Mouse (Mus musculus): Measurements from ENCODE around the gene Tnk2. TPM values are rescaled to one million over a fixed set of nuclear protein-coding genes. Genes with fewer than 3 reads are reported as not detected.

Gene Tnk2
- total RNA-seq, 2 experiments from 2014 or later: 40.0 to 44.8 TPM

- no peak for DNase-seq
- intact Hi-C loops (cut with DNase I): no loop called here
Observed at GRCm38 (mm10) chr16:32705606-32706005, 61.9 kb downstream of the Tnk2 start.

- no peak for DNase-seq
- intact Hi-C loops (cut with DNase I): no loop called here
Observed at GRCm38 (mm10) chr16:32707111-32707823, 63.6 kb downstream of the Tnk2 start.

- intact Hi-C loops (cut with DNase I): no loop called here
- DNase-seq: no peak
Observed at GRCm38 (mm10) chr16:32707824-32708456, 64.3 kb downstream of the Tnk2 start.

GRCm38 (mm10) chr16:32708457-32709033 is 64.9 kb downstream of the Tnk2 start:
- DNase-seq: no peak
- intact Hi-C loops (cut with DNase I): no loop called here

GRCm38 (mm10) chr16:32709116-32709515 is 65.4 kb downstream of the Tnk2 start:
- intact Hi-C loops (cut with DNase I): no loop called here
- DNase-seq: no peak

GRCm38 (mm10) chr16:32710426-32711070 is 66.9 kb downstream of the Tnk2 start:
- intact Hi-C loops (cut with DNase I): no loop called here

GRCm38 (mm10) chr16:32712202-32712601 is 68.5 kb downstream of the Tnk2 start:
- DNase-seq: no peak
- intact Hi-C loops (cut with DNase I): no loop called here

More at GRCm38 (mm10) chr16:32710426-32711070, 66.9 kb downstream of the Tnk2 start:
- no peak for DNase-seq

- intact Hi-C loops (cut with DNase I): no loop called here
- no peak for DNase-seq
Observed at GRCm38 (mm10) chr16:32713556-32713955, 69.9 kb downstream of the Tnk2 start.

- DNase-seq: no peak
- intact Hi-C loops (cut with DNase I): no loop called here
Observed at GRCm38 (mm10) chr16:32715364-32715763, 71.7 kb downstream of the Tnk2 start.

GRCm38 (mm10) chr16:32723163-32723562 is 79.5 kb downstream of the Tnk2 start:
- intact Hi-C loops (cut with DNase I): no loop called here
- DNase-seq: no peak

- no peak for DNase-seq
- intact Hi-C loops (cut with DNase I): no loop called here
Observed at GRCm38 (mm10) chr16:32723767-32724166, 80.1 kb downstream of the Tnk2 start.

- intact Hi-C loops (cut with DNase I): no loop called here
Observed at GRCm38 (mm10) chr16:32724259-32724658, 80.6 kb downstream of the Tnk2 start.

GRCm38 (mm10) chr16:32726501-32726900 is 82.8 kb downstream of the Tnk2 start:
- no peak for DNase-seq
- intact Hi-C loops (cut with DNase I): no loop called here

More at GRCm38 (mm10) chr16:32724259-32724658, 80.6 kb downstream of the Tnk2 start:
- no peak for DNase-seq

- intact Hi-C loops (cut with DNase I): no loop called here
Observed at GRCm38 (mm10) chr16:32728240-32728639, 84.6 kb downstream of the Tnk2 start.

GRCm38 (mm10) chr16:32728730-32729129 is 85.1 kb downstream of the Tnk2 start:
- intact Hi-C loops (cut with DNase I): no loop called here
- DNase-seq: no peak

More at GRCm38 (mm10) chr16:32728240-32728639, 84.6 kb downstream of the Tnk2 start:
- DNase-seq: no peak

Other genes starting within 250 kb of the Tnk2 start
- not detected for gene Tm4sf19, start 243.4 kb upstream of the Tnk2 start, total RNA-seq (2021)
- 1 to 10 TPM; 3.3 to 4.8 TPM for gene Tctex1d2, start 224.2 kb upstream of the Tnk2 start, total RNA-seq (2021)
- gene Pcyt1a, start 213.0 kb upstream of the Tnk2 start, total RNA-seq (2021): 100 to 1,000 TPM; 105 to 121 TPM
- not detected for gene Slc51a, start 156.0 kb upstream of the Tnk2 start, total RNA-seq (2021)
- gene Zdhhc19, start 147.6 kb upstream of the Tnk2 start, total RNA-seq (2021): not detected
- 100 to 1,000 TPM; 157 to 180 TPM for gene Tfrc, start 35.0 kb upstream of the Tnk2 start, total RNA-seq (2021)
- gene Muc4, start 92.0 kb downstream of the Tnk2 start, total RNA-seq (2021): under 1 TPM; 0.10 to 0.27 TPM
- gene Muc20, start 153.6 kb downstream of the Tnk2 start, total RNA-seq (2021): under 1 TPM; 0.18 to 0.22 TPM
- not detected for gene Smbd1, start 166.6 kb downstream of the Tnk2 start, total RNA-seq (2021)
- gene Fyttd1, start 233.6 kb downstream of the Tnk2 start, total RNA-seq (2021): 10 to 100 TPM; 86.0 to 88.7 TPM
- 10 to 100 TPM; 23.9 to 25.4 TPM for gene Rubcn, start 233.9 kb downstream of the Tnk2 start, total RNA-seq (2021)